Mouse (Mus musculus): ENCODE data around the gene Iffo2. TPM values are rescaled to one million over a fixed set of nuclear protein-coding genes. Genes with fewer than 3 reads are reported as not detected.

The Iffo2 gene
- total and polyA plus RNA-seq, 3 experiments, result 1.3 to 2.7 TPM; not detected in 1

GRCm38 (mm10) chr4:139650086-139650743, 119.9 kb downstream of the Iffo2 start:
- TF ChIP-seq TBP (IDR thresholded peaks at IDR 0.05; ENCODE audit: low read depth, low read length) (no peak), TAL1 (IDR thresholded peaks at IDR 0.05; ENCODE audit: low read length) (no peak), JUND (IDR thresholded peaks at IDR 0.05; ENCODE audit: low read depth, low read length) (no peak), MAZ (IDR thresholded peaks at IDR 0.05; ENCODE audit: low read depth, low read length) (no peak), USF2 (IDR thresholded peaks at IDR 0.05; ENCODE audit: borderline replicate concordance in 1 of 2, insufficient read depth in 1 of 2, low read depth in 1 of 2, low read length in 2 of 2) (no peak)
- H3K4me3 ChIP-seq (ENCODE audit: control insufficient read depth in 1 of 2, insufficient read depth in 1 of 2, low read depth in 2 of 2, low read length in 2 of 2), result no peak overlapping the region
- H3K36me3 ChIP-seq (ENCODE audit: control insufficient read depth in 1 of 2, insufficient read depth in 2 of 2, low read length in 2 of 2), result no peaks in the 10 kb centered on the region
- H3K9me3 ChIP-seq (replicated peaks; ENCODE audit: insufficient read depth, low read length), result no peaks in the 10 kb centered on the region
- H3K79me2 ChIP-seq (ENCODE audit: control insufficient read depth, insufficient read depth, low read length, poor library complexity), result no peaks in the 10 kb centered on the region
- no peaks in the 10 kb centered on the region for H3K27me3 ChIP-seq (ENCODE audit: control insufficient read depth in 1 of 2, insufficient read depth in 2 of 2, low read length in 2 of 2)
- H3K27ac ChIP-seq (ENCODE audit: control insufficient read depth, low read depth, low read length), result no peak overlapping the region
- DNase-seq (ENCODE audit: low read depth, low spot score), result no peak
- H3K4me1 ChIP-seq (ENCODE audit: control insufficient read depth in 1 of 2, insufficient read depth in 2 of 2, low read length in 2 of 2), result no peaks in the 10 kb centered on the region
- H3K9ac ChIP-seq (ENCODE audit: control insufficient read depth, low read depth, low read length, poor library complexity, severe bottlenecking), result no peak overlapping the region

GRCm38 (mm10) chr4:139650907-139651306, 120.6 kb downstream of the Iffo2 start:
- no peaks in the 10 kb centered on the region for H3K27me3 ChIP-seq (ENCODE audit: control insufficient read depth in 1 of 2, insufficient read depth in 2 of 2, low read length in 2 of 2)
- H3K36me3 ChIP-seq (ENCODE audit: control insufficient read depth in 1 of 2, insufficient read depth in 2 of 2, low read length in 2 of 2), result no peaks in the 10 kb centered on the region
- H3K9ac ChIP-seq (ENCODE audit: control insufficient read depth, low read depth, low read length, poor library complexity, severe bottlenecking), result no peak overlapping the region
- H3K79me2 ChIP-seq (ENCODE audit: control insufficient read depth, insufficient read depth, low read length, poor library complexity), result no peaks in the 10 kb centered on the region
- TF ChIP-seq MYB (IDR thresholded peaks at IDR 0.05; ENCODE audit: low read depth, low read length), result no peak
- no peak for TF ChIP-seq USF2 (IDR thresholded peaks at IDR 0.05; ENCODE audit: borderline replicate concordance in 1 of 2, insufficient read depth in 1 of 2, low read depth in 1 of 2, low read length in 2 of 2)
- TF ChIP-seq ZMIZ1 (IDR thresholded peaks at IDR 0.05; ENCODE audit: low read depth, low read length), result no peak
- TF ChIP-seq POLR2A (IDR thresholded peaks at IDR 0.05; ENCODE audit: control insufficient read depth in 1 of 2, insufficient read depth in 1 of 2, low read depth in 1 of 2, low read length in 2 of 2, poor library complexity in 1 of 2), result no peak
- no peaks in the 10 kb centered on the region for H3K4me1 ChIP-seq (ENCODE audit: control insufficient read depth in 1 of 2, insufficient read depth in 2 of 2, low read length in 2 of 2)
- H3K4me3 ChIP-seq (ENCODE audit: control insufficient read depth in 1 of 2, insufficient read depth in 1 of 2, low read depth in 2 of 2, low read length in 2 of 2), result no peak overlapping the region
- H3K9me3 ChIP-seq (replicated peaks; ENCODE audit: insufficient read depth, low read length), result no peaks in the 10 kb centered on the region
- DNase-seq (ENCODE audit: low read depth, low spot score), result no peak
- H3K27ac ChIP-seq (ENCODE audit: control insufficient read depth, low read depth, low read length), result no peak overlapping the region

GRCm38 (mm10) chr4:139653238-139653637, 122.9 kb downstream of the Iffo2 start, which contains the start of gene Tas1r2:
TSS of gene Tas1r2 (plus strand) at chr4:139653538.
- no peak within 1 kb of the TSS for H3K4me3 ChIP-seq (ENCODE audit: control insufficient read depth in 1 of 2, insufficient read depth in 1 of 2, low read depth in 2 of 2, low read length in 2 of 2)
- H3K4me1 ChIP-seq (ENCODE audit: control insufficient read depth in 1 of 2, insufficient read depth in 2 of 2, low read length in 2 of 2), result no peaks in the 10 kb centered on the region
- no peak for DNase-seq (ENCODE audit: low read depth, low spot score)
- no peaks in the 10 kb centered on the region for H3K27me3 ChIP-seq (ENCODE audit: control insufficient read depth in 1 of 2, insufficient read depth in 2 of 2, low read length in 2 of 2)
- H3K9ac ChIP-seq (ENCODE audit: control insufficient read depth, low read depth, low read length, poor library complexity, severe bottlenecking), result no peak within 1 kb of the TSS
- H3K36me3 ChIP-seq (ENCODE audit: control insufficient read depth in 1 of 2, insufficient read depth in 2 of 2, low read length in 2 of 2), result no peaks in the 10 kb centered on the region
- H3K79me2 ChIP-seq (ENCODE audit: control insufficient read depth, insufficient read depth, low read length, poor library complexity), result no peaks in the 10 kb centered on the region
- no peak for TF ChIP-seq CHD1 (IDR thresholded peaks at IDR 0.05; ENCODE audit: low read depth, low read length)
- no peak for TF ChIP-seq KAT2A (conservative IDR thresholded peaks at IDR 0.05; ENCODE audit: low read depth, low read length)
- no peak for TF ChIP-seq POLR2A (IDR thresholded peaks at IDR 0.05; ENCODE audit: control insufficient read depth in 1 of 2, insufficient read depth in 1 of 2, low read depth in 1 of 2, low read length in 2 of 2, poor library complexity in 1 of 2)
- no peak for TF ChIP-seq NELFE (IDR thresholded peaks at IDR 0.05; ENCODE audit: low read depth, low read length)
- no peak for TF ChIP-seq MYB (IDR thresholded peaks at IDR 0.05; ENCODE audit: low read depth, low read length)
- TF ChIP-seq ETS1 (IDR thresholded peaks at IDR 0.05; ENCODE audit: low read depth, low read length), result no peak
- TF ChIP-seq SMC3 (IDR thresholded peaks at IDR 0.05; ENCODE audit: low read depth, low read length), result no peak
- no peak for TF ChIP-seq ZKSCAN1 (IDR thresholded peaks at IDR 0.05; ENCODE audit: low read depth, low read length)
- TF ChIP-seq HCFC1 (IDR thresholded peaks at IDR 0.05; ENCODE audit: low read depth, low read length), result no peak
- no peak for TF ChIP-seq CHD2 (IDR thresholded peaks at IDR 0.05; ENCODE audit: low read length)
- no peak for TF ChIP-seq ZC3H11A (IDR thresholded peaks at IDR 0.05; ENCODE audit: low read depth, low read length)
- TF ChIP-seq POLR2AphosphoS5 (IDR thresholded peaks at IDR 0.05; ENCODE audit: borderline replicate concordance, low read depth, low read length), result no peak
- TF ChIP-seq MAX (IDR thresholded peaks at IDR 0.05; ENCODE audit: low read length), result no peak
- TF ChIP-seq GATA1 (IDR thresholded peaks at IDR 0.05; ENCODE audit: low read depth, low read length), result no peak
- TF ChIP-seq E2F4 (IDR thresholded peaks at IDR 0.05; ENCODE audit: borderline replicate concordance, low read depth, low read length), result no peak
- no peak for TF ChIP-seq BHLHE40 (IDR thresholded peaks at IDR 0.05; ENCODE audit: borderline replicate concordance, low read depth, low read length)
- TF ChIP-seq TCF12 (IDR thresholded peaks at IDR 0.05; ENCODE audit: low read depth, low read length), result no peak
- TF ChIP-seq RAD21 (IDR thresholded peaks at IDR 0.05; ENCODE audit: low read depth, low read length), result no peak
- no peaks in the 10 kb centered on the region for H3K9me3 ChIP-seq (replicated peaks; ENCODE audit: insufficient read depth, low read length)
- no peak within 1 kb of the TSS for H3K27ac ChIP-seq (ENCODE audit: control insufficient read depth, low read depth, low read length)
